Mouse (Mus musculus): ENCODE measurements around the gene Cxcr2. TPM values are rescaled to one million over a fixed set of nuclear protein-coding genes. Genes with fewer than 3 reads are reported as not detected.
"Not testable (repeated sequence)": the region's sequence is repeated elsewhere in the genome, so short reads cannot be mapped to it uniquely, and the experiment has no call there.

Gene Cxcr2
- polyA plus RNA-seq, 3 experiments from 2014 or later, result 0.16 TPM; not detected in 2

DNA sequence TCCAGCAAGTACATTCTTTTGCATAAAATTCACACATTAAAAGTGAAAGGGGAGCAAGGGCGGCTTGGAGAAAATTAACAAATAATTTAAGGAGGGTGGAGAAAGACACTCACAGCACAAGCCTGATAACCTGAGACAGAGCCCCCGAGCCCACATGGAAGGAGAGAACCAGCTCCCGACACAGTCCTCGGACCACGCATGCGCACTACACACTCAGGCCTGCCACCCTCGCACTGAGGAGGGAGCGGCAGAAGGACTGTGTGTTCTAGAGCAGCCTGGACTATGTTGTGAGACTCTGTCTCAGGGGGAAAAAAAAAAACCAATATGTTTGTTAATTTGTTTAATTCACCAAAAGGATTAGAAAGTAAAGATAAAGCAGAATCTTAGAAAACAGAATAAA is 12.0 kb upstream of the Cxcr2 start:
- ATAC-seq, result no peak

GRCm38 (mm10) chr1:74149106-74149885 is 4.5 kb upstream of the Cxcr2 start:
- ATAC-seq, result no peak

DNA sequence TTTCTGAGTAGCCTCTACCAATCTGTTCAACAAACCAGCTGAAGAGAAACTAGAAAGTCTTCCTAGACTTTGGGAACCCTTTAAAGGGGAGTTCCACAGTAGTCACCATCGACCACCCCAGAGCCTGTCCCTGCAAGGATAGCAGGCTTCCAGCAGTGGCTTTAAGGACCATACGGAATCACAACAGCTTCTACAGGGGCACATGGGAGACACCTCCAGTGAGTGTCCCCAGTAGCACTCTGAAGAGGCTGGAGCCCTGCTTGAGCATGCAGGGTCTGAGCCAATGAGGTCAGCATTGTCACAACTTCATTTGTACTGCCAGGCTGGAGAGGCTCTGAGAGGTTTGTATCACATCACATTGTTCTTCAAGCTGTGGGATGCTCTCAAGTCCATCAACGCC is 3.7 kb upstream of the Cxcr2 start:
- no peak for ATAC-seq

DNA sequence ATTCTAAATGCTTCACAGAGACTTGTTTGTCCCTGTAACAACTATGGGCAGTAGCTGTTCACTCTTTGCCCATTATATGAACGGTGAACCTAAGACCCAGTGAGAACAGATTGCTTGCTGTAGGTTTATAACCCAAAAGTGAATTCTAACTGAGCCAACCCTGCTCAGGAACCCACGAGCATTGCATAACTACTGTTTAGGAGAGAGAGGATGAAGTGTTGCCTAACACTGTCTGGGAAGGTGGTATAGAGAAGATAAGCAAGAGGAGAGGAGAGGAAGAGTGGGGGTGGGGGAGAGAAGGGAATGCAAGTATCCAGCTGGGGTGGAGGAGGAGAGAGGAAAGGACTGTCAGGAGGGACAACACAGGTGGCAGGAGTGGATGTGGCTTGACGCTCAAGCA is 2.7 kb upstream of the Cxcr2 start:
- ATAC-seq, result no peak

GRCm38 (mm10) chr1:74155435-74156012 is 1.7 kb downstream of the Cxcr2 start:
- ATAC-seq, result no peak

DNA sequence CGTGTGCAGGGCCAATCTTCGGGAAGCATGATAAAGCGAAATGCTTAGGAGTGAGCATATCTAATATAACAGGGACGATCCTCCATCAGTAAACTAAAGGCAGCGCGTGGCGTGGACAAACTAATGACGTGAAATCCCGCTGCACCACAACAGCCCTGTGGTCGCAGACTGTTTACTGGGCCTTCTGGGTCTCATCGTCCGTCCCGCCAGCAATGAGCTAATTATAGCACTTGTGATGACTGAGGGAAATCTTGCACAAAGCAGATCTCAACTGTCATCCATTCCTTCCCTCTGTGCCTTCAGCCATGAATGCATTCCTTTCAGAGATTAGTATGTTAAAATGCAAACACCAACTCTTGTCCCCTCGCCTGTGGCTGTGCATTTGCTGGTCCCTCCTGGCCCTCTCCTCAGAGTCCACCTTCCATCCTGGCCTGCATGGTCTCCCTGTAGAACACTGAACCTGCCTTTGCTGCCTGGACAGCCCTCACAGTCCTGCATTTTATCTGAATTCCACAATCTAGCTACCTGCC is 2.7 kb downstream of the Cxcr2 start:
- no peak for ATAC-seq

DNA sequence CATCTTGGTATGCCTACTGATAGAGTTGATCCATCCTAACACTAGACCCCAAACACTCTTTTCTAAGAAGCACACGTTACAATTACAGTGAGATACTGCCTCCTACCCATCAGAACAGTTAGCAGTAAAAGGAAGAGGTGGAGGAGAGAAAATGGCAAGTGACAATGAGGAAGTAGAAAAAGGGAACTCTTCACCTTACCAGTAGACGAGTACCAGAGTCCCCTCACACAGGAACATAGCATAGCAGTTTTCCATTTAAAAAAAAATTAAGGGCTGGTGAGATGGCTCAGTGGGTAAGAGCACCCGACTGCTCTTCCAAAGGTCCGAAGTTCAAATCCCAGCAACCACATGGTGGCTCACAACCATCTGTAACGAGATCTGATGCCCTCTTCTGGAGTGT is 5.8 kb downstream of the Cxcr2 start:
- not testable (repeated sequence) for ATAC-seq

DNA sequence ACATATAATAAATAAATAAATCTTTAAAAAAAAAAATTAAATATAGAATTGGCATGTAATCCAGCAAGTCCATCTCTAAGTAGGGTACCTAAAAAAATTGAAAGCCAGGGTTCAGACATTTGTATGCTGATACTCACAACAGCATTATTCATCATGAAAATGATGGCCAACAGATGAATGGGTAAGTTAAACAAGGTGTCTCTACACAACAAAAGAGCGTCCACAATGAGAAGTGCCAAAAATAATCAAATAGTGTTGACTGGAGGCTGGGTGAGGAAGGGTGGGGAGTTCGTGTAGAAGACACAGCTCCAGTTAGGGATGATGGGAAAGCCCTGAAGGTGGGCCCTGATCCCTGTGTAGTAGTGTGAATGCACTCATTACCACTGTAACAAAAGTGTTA is 6.2 kb downstream of the Cxcr2 start:
- ATAC-seq, result no peak

DNA sequence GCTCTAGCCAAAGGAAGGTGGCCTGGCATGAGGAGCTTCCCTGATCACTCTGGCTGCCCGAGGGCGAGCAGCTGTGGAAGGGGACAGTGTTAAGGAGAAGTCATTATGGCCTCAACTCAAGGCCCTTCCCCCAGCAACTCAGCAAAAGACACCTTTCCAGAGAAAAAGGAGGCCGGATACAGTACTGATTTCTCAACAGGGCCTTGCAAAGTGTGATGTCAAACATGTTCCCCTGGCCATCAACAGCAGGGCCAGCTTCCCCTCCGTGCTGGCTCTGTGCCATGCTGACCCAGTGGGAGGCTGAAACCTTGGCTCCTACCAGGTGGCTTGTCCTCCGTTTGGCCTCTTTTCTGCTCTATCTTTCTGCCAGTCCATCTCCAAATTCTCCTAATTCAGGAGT is 13.3 kb downstream of the Cxcr2 start:
- ATAC-seq, result no peak

DNA sequence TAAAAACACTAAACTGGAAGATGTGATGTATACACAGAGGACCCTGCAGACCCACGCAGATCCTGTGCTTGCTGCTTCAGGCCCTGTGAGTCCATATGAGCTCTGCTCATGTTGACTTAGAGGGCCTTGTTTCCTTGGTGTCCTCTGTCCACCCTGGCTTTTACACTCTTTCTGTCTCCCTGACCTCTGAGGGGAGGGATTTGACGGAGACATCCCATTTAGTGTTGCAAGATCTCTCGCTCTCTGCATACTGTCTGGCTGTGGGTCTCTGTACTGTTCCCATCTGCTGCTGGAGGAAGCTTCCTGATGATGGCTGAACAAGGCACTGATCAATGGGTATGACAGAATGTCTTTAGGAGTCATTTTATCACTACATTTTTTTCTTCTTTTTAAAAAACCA is 15.9 kb downstream of the Cxcr2 start:
- no peak for ATAC-seq

GRCm38 (mm10) chr1:74172722-74173121 is 18.9 kb downstream of the Cxcr2 start:
- no peak for ATAC-seq

GRCm38 (mm10) chr1:74175731-74176130 is 21.9 kb downstream of the Cxcr2 start:
- ATAC-seq, result no peak

DNA sequence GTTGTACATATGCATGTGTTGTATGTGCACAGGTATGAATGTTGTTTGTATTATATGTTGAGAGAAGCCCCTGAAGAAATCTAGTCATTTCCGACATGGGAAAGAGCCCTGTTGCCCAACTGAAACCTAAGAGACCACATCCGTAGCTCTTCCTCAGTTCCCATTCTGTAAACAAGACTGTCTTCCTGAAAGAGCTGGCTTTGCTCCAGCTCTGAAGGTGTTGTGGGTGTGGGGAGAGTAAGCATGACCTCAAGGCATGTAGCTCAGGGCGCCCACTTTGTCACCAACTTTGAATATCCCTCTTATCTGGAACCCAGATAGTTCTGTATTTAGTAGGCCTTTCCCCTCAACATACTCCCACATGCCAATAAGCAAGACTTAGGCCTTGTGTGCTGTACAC is 24.8 kb downstream of the Cxcr2 start:
- ATAC-seq, result no peak

GRCm38 (mm10) chr1:74179624-74180408 is 26.0 kb downstream of the Cxcr2 start:
- no peak for ATAC-seq

- ATAC-seq, result no peak
These were observed 27.7 kb downstream of the Cxcr2 start for GRCm38 (mm10) chr1:74181462-74181861.

DNA sequence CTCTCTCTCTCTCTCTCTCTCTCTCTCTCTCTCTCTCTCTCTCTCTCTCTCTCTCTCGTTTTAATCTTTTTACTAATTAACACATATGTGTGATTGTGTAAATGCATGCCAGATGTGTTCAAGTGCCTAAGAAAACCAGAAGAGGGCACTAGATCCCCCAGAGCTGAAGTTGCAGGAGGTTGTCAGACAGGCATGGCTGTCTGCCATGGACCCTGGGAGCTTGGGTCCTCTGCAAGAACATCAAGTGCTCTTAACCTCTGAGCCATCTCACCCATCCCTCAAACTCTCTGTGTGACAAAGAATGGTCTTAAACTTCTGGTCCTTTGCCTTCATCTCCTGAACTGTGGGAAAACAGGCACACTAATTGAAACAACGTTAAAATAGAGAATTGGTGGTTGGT is 29.2 kb downstream of the Cxcr2 start:
- ATAC-seq, result no peak

DNA sequence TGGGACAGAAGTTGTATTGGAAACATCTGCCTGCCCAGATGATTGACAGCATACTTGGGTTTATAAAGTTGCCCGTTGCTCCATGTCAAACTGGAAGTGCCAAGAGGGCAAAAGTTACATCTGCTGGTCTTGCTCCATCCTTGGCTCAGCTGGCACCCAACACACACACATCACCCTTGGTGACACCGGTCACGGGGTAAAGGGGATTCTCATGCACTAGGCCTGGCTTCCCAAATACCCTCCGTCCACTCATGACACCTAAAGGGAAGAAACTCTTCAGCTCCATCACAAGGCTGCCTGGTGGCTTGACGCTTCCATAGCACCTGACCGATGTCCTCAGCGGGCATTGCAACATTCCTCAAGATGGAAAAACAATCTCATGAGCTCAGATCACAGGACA is 36.7 kb downstream of the Cxcr2 start:
- ATAC-seq, result no peak

- ATAC-seq, result no peak
These were observed 38.9 kb downstream of the Cxcr2 start for GRCm38 (mm10) chr1:74192711-74193110.

GRCm38 (mm10) chr1:74194445-74194844 is 40.7 kb downstream of the Cxcr2 start, which contains the start of gene Cxcr1:
Cxcr1 (minus strand) TSS chr1:74194631.
- no peak for ATAC-seq

DNA sequence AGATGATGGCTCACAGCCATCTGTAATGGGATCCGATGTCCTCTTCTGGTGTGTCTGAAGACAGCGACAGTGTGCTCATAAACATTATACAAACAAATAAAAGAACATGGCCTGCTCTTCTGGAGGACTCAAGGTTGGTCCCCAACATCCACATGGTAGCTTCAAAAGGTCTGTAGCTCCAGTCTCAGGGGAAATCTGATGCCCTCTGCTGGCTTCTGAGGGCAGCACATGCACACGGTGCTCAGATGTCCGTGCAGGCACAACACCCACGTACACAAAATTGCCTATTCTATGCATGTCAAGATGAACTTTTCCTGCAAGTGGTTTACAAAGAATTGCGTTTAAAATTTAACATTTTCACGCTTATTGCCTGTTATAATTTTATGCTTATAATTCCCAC is 42.2 kb downstream of the Cxcr2 start:
- no peak for ATAC-seq

GRCm38 (mm10) chr1:74196621-74197419 is 43.0 kb downstream of the Cxcr2 start:
- ATAC-seq, result no peak

DNA sequence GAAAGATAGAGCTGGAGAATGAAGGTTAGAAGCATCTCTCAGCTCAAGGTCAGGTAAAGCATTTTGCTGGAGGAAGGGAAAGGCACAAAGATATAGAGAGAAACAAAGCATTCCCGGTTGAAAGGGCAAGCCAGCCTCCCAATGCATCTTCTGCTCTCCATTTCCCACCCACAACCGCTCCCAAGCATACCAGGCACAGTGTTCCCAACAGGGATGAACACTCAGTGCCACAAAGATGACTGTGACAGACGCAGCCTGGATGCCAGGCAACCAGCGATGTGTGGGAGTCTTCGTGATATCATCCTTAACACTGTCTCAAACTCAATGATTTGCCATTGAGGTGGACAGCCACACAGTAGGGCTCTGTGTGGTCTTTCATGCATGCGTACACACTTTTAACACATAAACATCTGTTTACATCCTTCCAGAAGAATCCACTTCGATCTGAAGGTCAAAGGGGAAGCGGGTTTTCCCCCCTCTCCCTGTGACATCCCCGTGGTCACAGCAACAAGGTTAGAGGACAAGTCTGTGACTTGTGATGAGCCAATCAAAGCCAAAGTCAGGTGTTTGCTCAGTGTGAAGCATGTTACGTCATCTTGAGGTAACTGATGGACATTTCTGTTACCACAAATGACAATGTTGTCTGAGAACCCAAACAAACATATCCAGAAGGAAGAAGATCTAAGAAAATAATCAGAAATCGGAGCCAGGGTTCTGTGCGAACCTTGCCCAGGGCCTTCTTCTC is 44.1 kb downstream of the Cxcr2 start:
- no peak for ATAC-seq
